In genomic region chr7:34164671-34165070, GRCm38 (mm10) we compare ENCODE assay signal across 27 mouse cellular contexts. TPM values are rescaled to one million over a fixed set of nuclear protein-coding genes. Genes with fewer than 3 reads are reported as not detected.
A peak's percentile ranks its signal among the peaks of the same experiment; 100 is the strongest.
DNase-seq lines count a peak whose midpoint lies in the region; ATAC-seq and TF ChIP-seq lines count a peak whose summit lies in the region.
"Had no signal": no experiment of that assay in that cellular context is flagged by ENCODE, and none has a peak within 500 bp of the region (broad histone marks: within the 10 kb centered on the region; RNA-seq: fewer than 3 reads in every experiment).

No protein-coding gene starts in this region.

- H3K36me3 ChIP-seq in ES-Bruce4 (ENCODE audit: control insufficient read depth, insufficient read depth, low read length, poor library complexity, severe bottlenecking) = peaks cover 52% of the 10 kb centered on the region
- peaks cover 53% of the 10 kb centered on the region for H3K36me3 ChIP-seq in hindbrain, embryonic 13.5 days

- no peaks in the 10 kb centered on the region for H3K9me3 ChIP-seq in ES-Bruce4 (replicated peaks; ENCODE audit: control insufficient read depth, insufficient read depth, low read length, poor library complexity, severe bottlenecking)
- H3K9me3 ChIP-seq in hindbrain, embryonic 13.5 days = no peaks in the 10 kb centered on the region
- H3K9me3 ChIP-seq: embryonic facial prominence, embryonic 12.5 days; embryonic facial prominence, embryonic 15.5 days; heart, embryonic 10.5 days; heart, embryonic 13.5 days; hindbrain, embryonic 15.5 days had no signal

- 93% methylated on average over 7 of the region's 7 CpGs for WGBS in hindbrain, embryonic 13.5 days

- H3K4me1 ChIP-seq in ES-Bruce4 (ENCODE audit: control insufficient read depth, insufficient read depth, low read length) = no peaks in the 10 kb centered on the region
- peaks cover 13% of the 10 kb centered on the region for H3K4me1 ChIP-seq in hindbrain, embryonic 13.5 days (replicated peaks)

- TF ChIP-seq POLR2A in ES-Bruce4 (IDR thresholded peaks at IDR 0.05; ENCODE audit: insufficient read depth, low read length) = no peak

- no peak overlapping the region for H3K4me3 ChIP-seq in ES-Bruce4 (ENCODE audit: low read depth, low read length)
- no peak overlapping the region for H3K4me3 ChIP-seq in hindbrain, embryonic 13.5 days
- H3K4me3 ChIP-seq: embryonic facial prominence, embryonic 12.5 days; embryonic facial prominence, embryonic 15.5 days; heart, adult 2 months; heart, embryonic 10.5 days; heart, embryonic 13.5 days; hindbrain, embryonic 15.5 days had no signal

- H3K27me3 ChIP-seq in ES-Bruce4 (ENCODE audit: control insufficient read depth, insufficient read depth, low read length, poor library complexity, severe bottlenecking) = no peaks in the 10 kb centered on the region
- no peaks in the 10 kb centered on the region for H3K27me3 ChIP-seq in hindbrain, embryonic 13.5 days
- H3K27me3 ChIP-seq: embryonic facial prominence, embryonic 12.5 days; embryonic facial prominence, embryonic 15.5 days; heart, embryonic 13.5 days; hindbrain, embryonic 15.5 days; Patski had no signal

- ATAC-seq in hindbrain, embryonic 13.5 days (ENCODE audit: low FRiP score) = no peak
- ATAC-seq: activated CD4-positive, CD25-positive, alpha-beta regulatory T cell, adult 4 months; CD4-positive, CD25-positive, alpha-beta regulatory T cell, adult 4 months; forebrain, embryonic 14.5 days; forebrain, postnatal 0 days; intestine, postnatal 0 days; Patski had no signal

- 0 out of 2 replicates have a peak overlapping the region, but pooled peaks have one; percentile 30 for H3K27ac ChIP-seq in ES-Bruce4 (ENCODE audit: insufficient read depth, low read length)
- no peak overlapping the region for H3K27ac ChIP-seq in hindbrain, embryonic 13.5 days
- H3K27ac ChIP-seq: embryonic facial prominence, embryonic 12.5 days; embryonic facial prominence, embryonic 15.5 days; heart, adult 2 months; heart, embryonic 10.5 days; heart, embryonic 13.5 days; hindbrain, embryonic 15.5 days had no signal

- H3K9ac ChIP-seq in ES-Bruce4 (ENCODE audit: low read depth, poor library complexity, severe bottlenecking) = no peak overlapping the region
- H3K9ac ChIP-seq in hindbrain, embryonic 13.5 days = no peak overlapping the region
- H3K9ac ChIP-seq: embryonic facial prominence, embryonic 12.5 days; embryonic facial prominence, embryonic 15.5 days; forebrain, postnatal 0 days; heart, embryonic 13.5 days; hindbrain, embryonic 15.5 days had no signal

- no peak for TF ChIP-seq CTCF in ES-Bruce4 (IDR thresholded peaks at IDR 0.05; ENCODE audit: low read depth, low read length)

- DNase-seq in 3T3-L1 (ENCODE audit: low read depth, low spot score) (peak; percentile 32), NIH3T3 (ENCODE audit: low read depth) (peak; percentile 14), adipocyte (ENCODE audit: low spot score) (peak; percentile 6)
- DNase-seq in ovary, postnatal 10 days (ENCODE audit: low spot score) = no peak
- no peak for DNase-seq in left cerebral cortex, postnatal 36 days (ENCODE audit: low spot score in 2 of 2)
- DNase-seq: adrenal gland, postnatal 10 days; adrenal gland, postnatal 36 days; cerebellum, adult 18-20 months; cerebellum, adult 9-10 months; cerebellum, postnatal 14 days; forebrain, postnatal 0 days; gastrocnemius, postnatal 36 days; heart, adult 2 months; heart, postnatal 14 days; heart, postnatal 4 days had no signal

- TF ChIP-seq EP300 in ES-Bruce4 (IDR thresholded peaks at IDR 0.05; ENCODE audit: insufficient read depth, low read depth, low read length) = no peak

- H3K4me2 ChIP-seq in hindbrain, embryonic 13.5 days = no peak overlapping the region
- H3K4me2 ChIP-seq: embryonic facial prominence, embryonic 12.5 days; embryonic facial prominence, embryonic 15.5 days; heart, embryonic 13.5 days; hindbrain, embryonic 15.5 days had no signal

- intact Hi-C loops in left cerebral cortex, postnatal 36 days (cut with DNase I) = no loop called here

RNA-seq across cellular contexts. Expression of gene Uba2, which starts 4.7 kb away (rescaled TPM):
- polyA plus RNA-seq in ES-Bruce4 (2011; ENCODE audit: insufficient read depth, insufficient read length, low read depth, missing spikeins) = 220 and 223 TPM in 2 replicates
- polyA plus RNA-seq in hindbrain, embryonic 13.5 days (2015; fragmentation: Nextera tagmentation; extraction: Ambion mirVana) = 195 and 198 TPM in 2 replicates
- 10 to 100 TPM; 88.9 to 89.2 TPM for total RNA-seq in left cerebral cortex, postnatal 36 days (2021)

RNA-seq across cellular contexts. Expression of gene Wtip, which starts 31.6 kb away (rescaled TPM):
- 43.3 and 55.5 TPM in 2 replicates for polyA plus RNA-seq in ES-Bruce4 (2011; ENCODE audit: insufficient read depth, insufficient read length, low read depth, missing spikeins)
- 3.1 and 4.6 TPM in 2 replicates for polyA plus RNA-seq in hindbrain, embryonic 13.5 days (2015; fragmentation: Nextera tagmentation; extraction: Ambion mirVana)
- 10 to 100 TPM; 11.6 to 12.3 TPM for total RNA-seq in left cerebral cortex, postnatal 36 days (2021)
- polyA plus RNA-seq: activated CD4-positive, CD25-positive, alpha-beta regulatory T cell, adult 4 months; CD4-positive, CD25-positive, alpha-beta regulatory T cell, adult 4 months had no signal

RNA-seq across cellular contexts. Expression of gene Pdcd2l, which starts 31.8 kb away (rescaled TPM):
- 37.5 and 38.0 TPM in 2 replicates for polyA plus RNA-seq in ES-Bruce4 (2011; ENCODE audit: insufficient read depth, insufficient read length, low read depth, missing spikeins)
- polyA plus RNA-seq in hindbrain, embryonic 13.5 days (2015; fragmentation: Nextera tagmentation; extraction: Ambion mirVana) = 82.7 and 87.9 TPM in 2 replicates
- 10 to 100 TPM; 20.2 to 24.1 TPM for total RNA-seq in left cerebral cortex, postnatal 36 days (2021)

Comparison
In these comparisons a context has a peak if more than half of its experiments do, and no peak if none do; other contexts are left out.
1. DNase-seq: peak in 3T3-L1 (single experiment), NIH3T3 (single experiment) and adipocyte (single experiment); none in ovary, postnatal 10 days (single experiment) and left cerebral cortex, postnatal 36 days (0 of 2).